Mouse (Mus musculus) kidney, embryonic 14.5 days (tissue): ENCODE results near the gene Lin28b. TPM values are rescaled to one million over a fixed set of nuclear protein-coding genes. Genes with fewer than 3 reads are reported as not detected.

Experiments
- ATAC-seq: fragments of 200-750 bp; cut with Nextera tagmentation; 2 replicates; pipeline ENCODE4 v1.8.0; 2017; ENCODE audit warnings: moderate number of reproducible peaks, mild to moderate bottlenecking, moderate TSS enrichment, moderate library complexity; ENCODE audit not compliant: low FRiP score, low TSS enrichment
- H3K27ac ChIP-seq: fragments of 300-500 bp; sonication (generic); 2 replicates; pipeline ENCODE4 v1.5.1; 2014; ENCODE audit warnings: low read depth, mild to moderate bottlenecking, low read length, moderate library complexity, mixed read lengths
- H3K27me3 ChIP-seq: fragments of 300-500 bp; sonication (generic); 2 replicates; pipeline ENCODE4 v1.6.1; 2014; ENCODE audit warnings: mild to moderate bottlenecking, low read length; ENCODE audit not compliant: control insufficient read depth, insufficient read depth
- H3K36me3 ChIP-seq: fragments of 300-500 bp; sonication (generic); 2 replicates; pipeline ENCODE4 v1.6.1; 2014; ENCODE audit warnings: low read length, mixed read lengths; ENCODE audit not compliant: control insufficient read depth, insufficient read depth
- H3K4me1 ChIP-seq: fragments of 300-500 bp; sonication (generic); 2 replicates; pipeline ENCODE4 v1.6.1; 2014; ENCODE audit warnings: low read length, mixed read lengths; ENCODE audit not compliant: control insufficient read depth, insufficient read depth
- H3K4me2 ChIP-seq: fragments of 300-500 bp; sonication (generic); replicated peaks from 2 replicates; pipeline ENCODE4 v1.6.1; 2014; ENCODE audit warnings: low read depth, mild to moderate bottlenecking, low read length
- H3K4me3 ChIP-seq: fragments of 300-500 bp; sonication (generic); 2 replicates; pipeline ENCODE4 v1.5.1; 2014; ENCODE audit warnings: mild to moderate bottlenecking, low read length
- H3K9ac ChIP-seq: fragments of 300-500 bp; sonication (generic); 2 replicates; pipeline ENCODE4 v1.6.1; 2014; ENCODE audit warnings: low read depth, mild to moderate bottlenecking, low read length, moderate library complexity
- H3K9me3 ChIP-seq: fragments of 300-500 bp; sonication (generic); 2 replicates; pipeline ENCODE4 v1.6.1; 2016; ENCODE audit warnings: low read length; ENCODE audit not compliant: control insufficient read depth
- WGBS: fragments of 180-500 bp; shearing (Covaris S2); extraction: QIAGEN DNeasy Blood & Tissue Kit; methylation state at CpG from one replicate; pipeline ENCODE4 v1.1.7; 2014; 5-methylcytosine and 5-hydroxymethylcytosine counted together
- polyA plus RNA-seq: library from polyadenylated mRNA; unstranded; fragments of >200 nt; fragmentation: Nextera tagmentation; extraction: Ambion mirVana; gene quantifications from 2 replicates; pipeline ENCODE4 v1.2.1, GENCODE M21; 2014

The Lin28b gene
- polyA plus RNA-seq, 1 experiment from 2014 or later = 3.1 TPM

DNA sequence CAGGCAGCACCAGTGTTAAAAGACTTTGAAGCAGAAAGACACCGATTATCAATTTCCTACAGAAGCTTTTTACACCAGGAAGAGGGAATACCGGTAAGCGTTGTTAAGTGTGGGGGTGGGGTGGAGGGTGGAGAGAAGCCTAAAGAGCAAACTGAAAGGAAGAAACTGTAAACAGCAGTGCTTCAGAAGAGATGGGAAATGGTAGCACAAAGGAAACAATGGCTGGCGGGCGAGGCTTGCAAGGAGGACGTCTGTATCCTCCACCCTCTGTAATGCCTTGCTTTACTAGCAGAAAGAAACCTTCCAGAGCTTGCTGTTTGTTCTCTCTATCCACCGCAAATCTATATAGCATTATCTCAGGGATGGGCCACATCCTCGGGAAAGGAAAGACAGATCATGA is 40.0 kb downstream of the Lin28b start:
- ATAC-seq = no peak
- Histone ChIP-seq H3K27ac (no peak overlapping the region), H3K4me1 (no peaks in the 10 kb centered on the region), H3K4me2 (peak overlapping the region; percentile 34), H3K4me3 (no peak overlapping the region; the same call in 1 of the 2 replicates), H3K9me3 (no peaks in the 10 kb centered on the region), H3K36me3 (no peaks in the 10 kb centered on the region), H3K9ac (no peak overlapping the region), H3K27me3 (no peaks in the 10 kb centered on the region)
- WGBS = 10% methylated on average over 8 of the region's 8 CpGs

DNA sequence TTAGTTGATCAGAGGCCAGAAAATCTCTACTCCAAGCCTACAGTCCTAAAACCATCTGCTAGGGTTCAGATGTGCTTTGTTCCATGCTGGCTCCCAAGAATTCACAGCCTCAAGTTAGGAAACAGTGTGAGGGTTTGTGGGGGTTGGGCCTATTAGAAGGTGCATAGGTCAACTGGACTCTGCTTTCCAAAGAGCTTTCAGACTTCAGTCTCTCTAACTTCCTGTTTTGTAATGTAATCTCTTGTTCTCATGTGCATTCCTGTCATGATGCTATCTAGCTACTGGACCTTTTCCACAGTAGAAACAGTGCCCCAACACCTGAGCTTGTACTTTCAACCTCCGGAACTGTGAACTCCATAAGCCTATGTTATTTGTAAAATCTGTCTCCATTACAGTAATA is 63.8 kb downstream of the Lin28b start:
- H3K27me3 ChIP-seq = no peaks in the 10 kb centered on the region
- 46% methylated on average over 1 of the region's 1 CpGs for WGBS
- H3K4me2 ChIP-seq = no peak overlapping the region
- ATAC-seq = peak; percentile 32; the same call in 1 of the 2 replicates
- H3K27ac ChIP-seq = no peak overlapping the region
- H3K36me3 ChIP-seq = no peaks in the 10 kb centered on the region
- H3K4me3 ChIP-seq = no peak overlapping the region
- no peaks in the 10 kb centered on the region for H3K9me3 ChIP-seq
- H3K9ac ChIP-seq = no peak overlapping the region
- H3K4me1 ChIP-seq = no peaks in the 10 kb centered on the region

DNA sequence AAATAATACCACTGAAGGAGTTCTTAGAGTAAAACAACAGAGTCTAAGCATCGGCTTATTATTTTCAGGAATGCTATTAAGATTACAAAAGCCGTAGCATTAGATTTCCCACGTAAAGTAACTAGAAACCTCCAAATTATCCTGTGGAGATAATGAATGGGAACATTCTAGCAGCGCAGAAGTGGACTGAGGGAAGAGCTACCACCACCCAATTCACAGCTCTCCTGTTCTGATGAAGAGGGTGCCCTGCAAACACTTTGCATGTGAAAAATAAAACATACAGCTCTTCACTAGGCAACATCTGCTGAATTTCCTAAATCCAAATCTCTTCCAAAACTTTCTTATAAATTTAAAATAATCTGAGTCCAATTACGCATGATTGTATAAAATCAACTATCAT is 74.1 kb downstream of the Lin28b start:
- 67% methylated on average over 5 of the region's 5 CpGs for WGBS
- Histone ChIP-seq H3K4me2 (no peak overlapping the region), H3K27ac (no peak overlapping the region), H3K4me3 (no peak overlapping the region), H3K27me3 (no peaks in the 10 kb centered on the region), H3K4me1 (no peaks in the 10 kb centered on the region), H3K9me3 (no peaks in the 10 kb centered on the region), H3K36me3 (no peaks in the 10 kb centered on the region), H3K9ac (no peak overlapping the region)
- ATAC-seq = no peak

DNA sequence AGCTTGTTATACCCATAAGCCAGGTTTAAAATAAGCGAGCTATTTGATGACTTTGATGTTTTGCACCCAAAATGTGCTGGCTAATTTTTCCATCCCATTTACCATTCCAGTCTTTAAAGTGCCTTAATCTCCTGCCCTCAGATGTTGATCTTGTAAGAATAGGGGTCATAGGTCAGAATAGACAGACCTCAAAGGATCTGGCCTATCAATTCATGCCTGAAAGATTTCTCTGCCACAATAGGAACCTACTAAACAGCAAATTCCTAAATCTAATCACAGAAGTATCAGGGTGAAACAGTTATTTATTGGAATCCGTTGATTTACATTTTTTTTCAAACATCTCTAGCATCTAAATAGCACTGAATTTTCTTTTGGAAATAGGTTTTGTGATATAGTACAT is 74.5 kb downstream of the Lin28b start:
- 58% methylated on average over 2 of the region's 2 CpGs for WGBS
- Histone ChIP-seq H3K4me1 (no peaks in the 10 kb centered on the region), H3K4me2 (no peak overlapping the region), H3K9me3 (no peaks in the 10 kb centered on the region), H3K36me3 (no peaks in the 10 kb centered on the region), H3K9ac (no peak overlapping the region), H3K4me3 (no peak overlapping the region), H3K27me3 (no peaks in the 10 kb centered on the region), H3K27ac (no peak overlapping the region)
- ATAC-seq = no peak

DNA sequence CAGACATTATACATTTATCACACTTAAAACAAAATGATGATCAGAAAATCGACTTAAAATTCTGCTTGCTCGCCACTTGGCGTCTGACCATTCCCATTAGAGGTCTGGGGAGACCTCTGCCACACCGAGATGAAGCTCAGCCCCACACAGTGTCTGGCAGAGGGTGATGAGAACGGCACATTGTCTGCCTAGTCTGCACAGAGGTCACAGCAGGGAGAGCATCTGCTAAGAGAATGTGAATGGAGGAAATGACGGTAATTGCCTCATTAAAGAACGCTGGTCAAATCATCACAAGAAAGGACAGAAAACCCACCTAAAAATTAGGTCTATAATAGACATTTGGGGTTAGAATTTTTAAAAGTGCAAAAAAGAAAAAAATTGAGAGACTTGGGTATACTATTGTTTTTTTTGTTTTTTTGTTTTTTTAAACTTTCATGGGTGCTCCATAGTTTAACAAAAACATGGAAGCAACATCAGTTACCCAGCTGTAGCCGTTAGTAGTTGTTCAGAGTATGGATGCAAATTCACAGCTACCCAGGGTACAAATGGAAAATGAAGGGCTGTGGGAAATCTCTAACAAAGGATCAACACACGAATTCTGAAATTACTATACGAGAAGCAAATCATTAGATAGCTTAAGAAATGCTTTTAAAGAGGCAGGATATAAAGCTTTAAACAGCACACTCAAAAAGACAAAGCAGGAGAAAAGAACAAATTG is 75.4 kb downstream of the Lin28b start:
- H3K27ac ChIP-seq = no peak overlapping the region
- no peaks in the 10 kb centered on the region for H3K36me3 ChIP-seq
- H3K9ac ChIP-seq = no peak overlapping the region
- no peaks in the 10 kb centered on the region for H3K9me3 ChIP-seq
- H3K4me1 ChIP-seq = no peaks in the 10 kb centered on the region
- 29% methylated on average over 10 of the region's 10 CpGs for WGBS
- no peak for ATAC-seq
- H3K4me3 ChIP-seq = no peak overlapping the region
- no peaks in the 10 kb centered on the region for H3K27me3 ChIP-seq
- no peak overlapping the region for H3K4me2 ChIP-seq

DNA sequence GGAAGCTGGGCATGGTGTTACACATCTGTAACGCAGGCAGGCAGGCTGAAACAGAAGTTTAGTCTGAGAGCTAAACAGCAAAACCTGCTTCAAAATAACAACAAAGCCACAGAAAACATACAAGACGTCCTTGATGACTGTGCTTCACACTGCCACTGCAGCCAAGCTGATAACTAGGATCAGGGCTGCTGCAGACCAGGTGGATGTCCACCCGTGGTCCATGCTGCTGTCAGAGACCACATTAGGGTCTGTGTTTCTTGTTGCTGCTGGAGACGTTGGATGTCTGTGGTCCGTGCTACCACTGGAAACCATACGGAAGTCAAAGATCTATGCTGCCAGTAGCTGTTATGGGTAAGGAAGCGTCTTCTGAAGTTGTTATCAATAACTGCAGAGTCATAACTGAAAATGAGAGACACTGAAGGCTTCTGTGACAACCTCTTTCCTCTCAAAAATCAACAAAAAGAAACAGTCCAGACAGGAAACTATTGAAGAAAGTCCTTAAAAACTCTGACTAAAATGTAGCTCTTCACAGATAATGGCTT is 86.4 kb downstream of the Lin28b start:
- no peak overlapping the region for H3K4me3 ChIP-seq
- H3K27me3 ChIP-seq = no peaks in the 10 kb centered on the region
- H3K4me2 ChIP-seq = no peak overlapping the region
- no peaks in the 10 kb centered on the region for H3K9me3 ChIP-seq
- H3K27ac ChIP-seq = no peak overlapping the region
- WGBS = 53% methylated on average over 7 of the region's 7 CpGs
- H3K36me3 ChIP-seq = no peaks in the 10 kb centered on the region
- ATAC-seq = no peak
- no peak overlapping the region for H3K9ac ChIP-seq
- H3K4me1 ChIP-seq = no peaks in the 10 kb centered on the region

DNA sequence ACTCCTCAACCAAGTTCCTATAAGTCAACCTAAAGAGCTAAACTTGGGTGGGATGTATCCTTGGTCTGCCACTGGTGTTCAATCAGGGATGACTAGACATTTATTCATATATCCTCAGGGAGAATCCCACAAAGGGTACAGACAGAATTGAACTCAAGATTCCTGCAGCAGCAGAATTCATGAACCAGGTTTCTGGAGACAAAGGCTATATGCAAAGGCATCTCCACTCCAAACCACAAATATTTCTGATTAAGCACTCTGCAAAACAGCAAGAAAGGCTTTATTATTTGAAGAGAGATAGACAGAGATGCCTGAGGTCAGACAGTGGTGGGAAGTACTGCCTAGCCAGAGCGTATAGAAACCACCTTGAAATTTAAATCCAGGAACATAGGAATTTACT is 88.0 kb downstream of the Lin28b start:
- Histone ChIP-seq H3K9me3 (no peaks in the 10 kb centered on the region), H3K4me3 (no peak overlapping the region), H3K4me2 (no peak overlapping the region), H3K27me3 (no peaks in the 10 kb centered on the region), H3K27ac (no peak overlapping the region), H3K9ac (no peak overlapping the region), H3K36me3 (no peaks in the 10 kb centered on the region), H3K4me1 (no peaks in the 10 kb centered on the region)
- 100% methylated on average over 1 of the region's 1 CpGs for WGBS
- ATAC-seq = no peak

DNA sequence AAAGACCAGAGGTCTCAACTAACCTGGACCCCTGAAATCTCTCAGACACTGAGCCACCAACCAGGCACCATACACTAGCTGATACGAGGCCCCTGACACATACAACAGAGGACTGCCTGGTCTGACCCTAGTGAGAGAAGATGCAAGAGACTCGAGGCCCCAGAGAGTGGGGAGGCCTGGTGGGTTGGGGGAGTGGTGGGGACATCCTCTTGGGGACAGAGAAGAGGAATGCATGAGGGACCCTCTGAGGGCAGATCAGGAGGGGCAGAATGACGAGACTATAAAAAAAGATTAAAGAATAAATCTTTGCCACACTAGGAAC is 103.6 kb downstream of the Lin28b start:
- no peak overlapping the region for H3K4me2 ChIP-seq
- no peaks in the 10 kb centered on the region for H3K4me1 ChIP-seq
- no peak for ATAC-seq
- no peak overlapping the region for H3K27ac ChIP-seq
- no peaks in the 10 kb centered on the region for H3K36me3 ChIP-seq
- no peaks in the 10 kb centered on the region for H3K27me3 ChIP-seq
- WGBS = 55% methylated on average over 3 of the region's 3 CpGs
- no peak overlapping the region for H3K9ac ChIP-seq
- H3K9me3 ChIP-seq = no peaks in the 10 kb centered on the region
- no peak overlapping the region for H3K4me3 ChIP-seq

DNA sequence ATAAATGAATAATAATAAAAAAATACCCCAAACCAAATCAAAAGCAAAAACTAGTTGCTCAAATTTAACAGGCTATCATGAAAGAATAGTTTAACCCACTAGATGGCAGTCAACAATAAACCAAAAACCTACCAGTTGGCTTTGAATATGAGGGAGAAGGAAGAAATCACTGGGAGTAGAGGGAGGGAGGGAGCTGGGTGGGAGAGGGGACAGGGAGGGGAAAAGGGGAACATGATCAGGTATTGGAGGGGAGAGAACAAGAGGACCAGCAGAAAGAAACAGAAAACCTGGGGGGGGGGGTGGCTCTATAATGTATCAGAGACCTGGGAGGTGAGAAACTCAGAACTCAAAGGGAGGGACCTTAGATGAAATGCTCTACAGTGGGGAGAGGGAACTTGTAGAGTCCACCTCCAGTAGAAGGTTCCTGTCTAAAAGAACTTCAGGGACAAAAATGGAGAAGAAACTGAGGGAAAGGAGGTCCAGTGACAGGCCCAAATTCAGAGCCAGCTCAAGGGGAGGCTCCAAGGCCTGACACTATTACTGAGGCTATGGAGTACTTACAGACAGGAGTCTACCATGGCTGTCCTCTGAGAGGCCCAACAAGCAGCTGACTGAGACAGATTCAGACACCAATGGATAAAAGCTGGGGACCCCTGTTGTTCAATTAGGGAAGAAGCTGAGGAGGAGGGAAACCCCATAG is 104.1 kb downstream of the Lin28b start:
- Histone ChIP-seq H3K9ac (no peak overlapping the region), H3K4me3 (no peak overlapping the region), H3K27me3 (no peaks in the 10 kb centered on the region), H3K4me2 (no peak overlapping the region), H3K27ac (no peak overlapping the region), H3K9me3 (no peaks in the 10 kb centered on the region), H3K4me1 (no peaks in the 10 kb centered on the region), H3K36me3 (no peaks in the 10 kb centered on the region)
- no peak for ATAC-seq
